Mouse (Mus musculus) megakaryocyte, embryonic 14.5 days (primary cell): ENCODE measurements around the gene Cnn1.

ENCODE experiments used
- FLI1 ChIP-seq: IDR thresholded peaks from 2 replicates; pipeline ENCODE4 v1.6.1; 2012; ENCODE audit warnings: low read length, inconsistent platforms, mixed read lengths
- GATA1 ChIP-seq: IDR thresholded peaks from 3 replicates; pipeline ENCODE4 v1.6.1; 2012; ENCODE audit warnings: mixed read lengths, low read length, inconsistent platforms, borderline replicate concordance

DNA sequence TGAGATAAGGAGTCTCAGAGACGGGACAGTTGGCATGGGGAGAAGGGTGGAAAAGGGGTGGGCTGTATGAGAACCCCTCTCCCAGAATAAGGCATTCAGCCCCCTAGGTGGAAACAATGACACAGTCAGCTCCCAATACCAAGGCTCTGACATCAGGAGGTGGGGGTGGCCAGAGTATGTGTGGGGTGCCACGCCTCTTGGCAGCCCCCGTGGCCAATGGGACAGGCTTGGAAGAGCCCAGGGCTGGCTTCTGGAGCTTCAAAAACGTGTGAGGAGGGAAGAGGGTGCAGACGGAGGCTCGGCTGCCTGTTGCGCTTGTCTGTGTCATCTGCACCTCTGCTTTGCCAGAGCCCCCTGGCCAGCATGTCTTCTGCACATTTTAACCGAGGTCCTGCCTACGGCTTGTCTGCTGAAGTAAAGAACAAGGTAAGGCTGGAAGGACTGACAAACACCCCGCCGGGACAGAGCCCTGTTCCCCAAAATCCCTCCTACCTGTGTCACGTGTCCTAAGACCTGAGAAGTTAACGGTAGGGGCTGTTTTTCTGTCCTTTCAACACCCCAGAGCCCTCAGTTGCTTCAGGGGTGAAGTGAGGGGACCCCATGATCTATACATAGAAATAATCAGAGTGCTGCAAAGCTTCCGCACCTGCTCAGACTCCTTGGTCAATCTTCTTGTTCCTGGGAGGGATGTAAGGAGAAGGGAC lies at the start of gene Cnn1:
- no peak for TF ChIP-seq GATA1
- no peak for TF ChIP-seq FLI1
